Mouse (Mus musculus): ENCODE data around the gene Tmem30a. TPM values are rescaled to one million over a fixed set of nuclear protein-coding genes. Genes with fewer than 3 reads are reported as not detected.

Gene Tmem30a
- total RNA-seq, 2 experiments from 2014 or later, result 58.8 to 62.6 TPM

Other genes starting within 250 kb of the Tmem30a start
- gene Col12a1, start 74.7 kb downstream of the Tmem30a start, total RNA-seq (2021), result under 1 TPM; 0.94 to 0.95 TPM
- gene Cox7a2, start 33.6 kb downstream of the Tmem30a start, total RNA-seq (2021), result 1,000 to 10,000 TPM; 1,024 to 1,052 TPM
- 100 to 1,000 TPM; 121 to 141 TPM for gene Filip1, start 219.3 kb upstream of the Tmem30a start, total RNA-seq (2021)

All from heart, postnatal 36 days (tissue).